Mouse (Mus musculus): Measurements from ENCODE around the gene Ulk4. TPM values are rescaled to one million over a fixed set of nuclear protein-coding genes. Genes with fewer than 3 reads are reported as not detected.

Gene Ulk4
- total and polyA plus RNA-seq, 3 experiments: 26.6 to 31.1 TPM; not detected in 1

- Histone ChIP-seq H3K27ac (ENCODE audit: control insufficient read depth, low read depth, low read length) (no peak overlapping the region), H3K36me3 (ENCODE audit: control insufficient read depth in 1 of 2, insufficient read depth in 2 of 2, low read length in 2 of 2) (no peaks in the 10 kb centered on the region), H3K4me1 (ENCODE audit: control insufficient read depth in 1 of 2, insufficient read depth in 2 of 2, low read length in 2 of 2) (no peaks in the 10 kb centered on the region), H3K9ac (ENCODE audit: control insufficient read depth, low read depth, low read length, poor library complexity, severe bottlenecking) (no peak overlapping the region), H3K79me2 (ENCODE audit: control insufficient read depth, insufficient read depth, low read length, poor library complexity) (no peaks in the 10 kb centered on the region), H3K4me3 (ENCODE audit: control insufficient read depth in 1 of 2, insufficient read depth in 1 of 2, low read depth in 2 of 2, low read length in 2 of 2) (no peak overlapping the region), H3K9me3 (replicated peaks; ENCODE audit: insufficient read depth, low read length) (no peaks in the 10 kb centered on the region), H3K27me3 (ENCODE audit: control insufficient read depth in 1 of 2, insufficient read depth in 2 of 2, low read length in 2 of 2) (no peaks in the 10 kb centered on the region)
- TF ChIP-seq ZNF384 (IDR thresholded peaks at IDR 0.05; ENCODE audit: low read depth, low read length) (no peak), POLR2AphosphoS5 (IDR thresholded peaks at IDR 0.05; ENCODE audit: borderline replicate concordance, low read depth, low read length) (no peak), TBP (IDR thresholded peaks at IDR 0.05; ENCODE audit: low read depth, low read length) (no peak)
- DNase-seq (ENCODE audit: low read depth, low spot score): no peak
These were observed 205.4 kb downstream of the Ulk4 start for GRCm38 (mm10) chr9:121071461-121072126.

- Histone ChIP-seq H3K27ac (ENCODE audit: control insufficient read depth, low read depth, low read length) (no peak overlapping the region), H3K27me3 (ENCODE audit: control insufficient read depth in 1 of 2, insufficient read depth in 2 of 2, low read length in 2 of 2) (no peaks in the 10 kb centered on the region), H3K36me3 (ENCODE audit: control insufficient read depth in 1 of 2, insufficient read depth in 2 of 2, low read length in 2 of 2) (no peaks in the 10 kb centered on the region), H3K4me1 (ENCODE audit: control insufficient read depth in 1 of 2, insufficient read depth in 2 of 2, low read length in 2 of 2) (no peaks in the 10 kb centered on the region), H3K79me2 (ENCODE audit: control insufficient read depth, insufficient read depth, low read length, poor library complexity) (no peaks in the 10 kb centered on the region), H3K9ac (ENCODE audit: control insufficient read depth, low read depth, low read length, poor library complexity, severe bottlenecking) (no peak overlapping the region), H3K4me3 (ENCODE audit: control insufficient read depth in 1 of 2, insufficient read depth in 1 of 2, low read depth in 2 of 2, low read length in 2 of 2) (no peak overlapping the region), H3K9me3 (replicated peaks; ENCODE audit: insufficient read depth, low read length) (no peaks in the 10 kb centered on the region)
- peak; percentile 28 for DNase-seq (ENCODE audit: low read depth, low spot score)
- TF ChIP-seq MYC (IDR thresholded peaks at IDR 0.05; ENCODE audit: low read depth, low read length) (no peak), GATA1 (IDR thresholded peaks at IDR 0.05; ENCODE audit: low read depth, low read length) (no peak), UBTF (IDR thresholded peaks at IDR 0.05; ENCODE audit: borderline replicate concordance, insufficient read depth, low read depth, low read length) (no peak), MXI1 (IDR thresholded peaks at IDR 0.05; ENCODE audit: low read depth, low read length) (no peak), ZKSCAN1 (IDR thresholded peaks at IDR 0.05; ENCODE audit: low read depth, low read length) (no peak), NELFE (IDR thresholded peaks at IDR 0.05; ENCODE audit: low read depth, low read length) (no peak), POLR2A (IDR thresholded peaks at IDR 0.05; ENCODE audit: control insufficient read depth in 1 of 2, insufficient read depth in 1 of 2, low read depth in 1 of 2, low read length in 2 of 2, poor library complexity in 1 of 2) (no peak), CHD2 (IDR thresholded peaks at IDR 0.05; ENCODE audit: low read length) (no peak), ZNF384 (IDR thresholded peaks at IDR 0.05; ENCODE audit: low read depth, low read length) (no peak), ZC3H11A (IDR thresholded peaks at IDR 0.05; ENCODE audit: low read depth, low read length) (no peak), USF2 (IDR thresholded peaks at IDR 0.05; ENCODE audit: borderline replicate concordance in 1 of 2, insufficient read depth in 1 of 2, low read depth in 1 of 2, low read length in 2 of 2) (no peak), EP300 (IDR thresholded peaks at IDR 0.05; ENCODE audit: low read depth in 1 of 2, low read length in 2 of 2) (no peak), MAFK (IDR thresholded peaks at IDR 0.05; ENCODE audit: borderline replicate concordance, low read depth, low read length) (no peak), TAL1 (IDR thresholded peaks at IDR 0.05; ENCODE audit: low read length) (no peak), JUND (IDR thresholded peaks at IDR 0.05; ENCODE audit: low read depth, low read length) (no peak)
These were observed 205.9 kb downstream of the Ulk4 start for GRCm38 (mm10) chr9:121071050-121071449.
